Mouse (Mus musculus): ENCODE results near the gene D11Wsu47e. TPM values are rescaled to one million over a fixed set of nuclear protein-coding genes. Genes with fewer than 3 reads are reported as not detected.

D11Wsu47e gene
- 1.3 and 1.8 TPM in 2 replicates for polyA plus RNA-seq (2012; rRNA removed)

GRCm38 (mm10) chr11:113683957-113684706 lies at the start of gene D11Wsu47e, which contains the start of gene Fam104a:
D11Wsu47e (plus strand) TSS chr11:113684412.
Fam104a (minus strand) TSS chr11:113684155.

GRCm38 (mm10) chr11:113648690-113649352 lies 35.4 kb upstream of the D11Wsu47e start, which contains the start of gene Cog1:
Cog1 (plus strand) TSS chr11:113649169.

GRCm38 (mm10) chr11:113649353-113650210 lies 34.6 kb upstream of the D11Wsu47e start, which contains the start of gene Slc39a11:
Slc39a11 (minus strand) TSS chr11:113650079.

GRCm38 (mm10) chr11:113709731-113710256 lies 25.6 kb downstream of the D11Wsu47e start, which contains the start of gene Cpsf4l:
Cpsf4l (minus strand) TSS chr11:113710017.

Other genes starting within 250 kb of the D11Wsu47e start
- 7.6 and 8.5 TPM in 2 replicates for gene Sstr2, start 65.1 kb upstream of the D11Wsu47e start, polyA plus RNA-seq (2012; rRNA removed)
- gene Cog1, start 35.2 kb upstream of the D11Wsu47e start, polyA plus RNA-seq (2012; rRNA removed): 21.6 TPM in 2 replicates
- 55.2 and 63.8 TPM in 2 replicates for gene Slc39a11, start 34.3 kb upstream of the D11Wsu47e start, polyA plus RNA-seq (2012; rRNA removed)
- gene Fam104a, start 257 bp upstream of the D11Wsu47e start, polyA plus RNA-seq (2012; rRNA removed): 20.8 and 30.8 TPM in 2 replicates
- 0.12 and 0.18 TPM in 2 replicates for gene Cpsf4l, start 25.6 kb downstream of the D11Wsu47e start, polyA plus RNA-seq (2012; rRNA removed)
- 25.0 and 25.4 TPM in 2 replicates for gene Cdc42ep4, start 67.5 kb downstream of the D11Wsu47e start, polyA plus RNA-seq (2012; rRNA removed)